Mouse (Mus musculus) midbrain, postnatal 0 days (tissue): ENCODE measurements at regions not wholly inside any gene's neighbourhood (a gene's known extent, or its start where the extent isn't known, plus 50 kb on each side); places are given as distances from the start of the nearest gene placed in this dataset.

Source experiments
- ATAC-seq: fragments of 200-750 bp; cut with Nextera tagmentation; 2 replicates; pipeline ENCODE4 v1.8.0; 2017; ENCODE audit warnings: moderate number of reproducible peaks, mild to moderate bottlenecking, moderate TSS enrichment, moderate library complexity; ENCODE audit not compliant: low FRiP score
- DNase-seq: peaks from one replicate; pipeline ENCODE4 v3.0.0-alpha.2; 2015; ENCODE audit warnings: low spot score
- H3K27ac ChIP-seq: fragments of 300-500 bp; sonication (generic); 2 replicates; pipeline ENCODE4 v1.5.1; 2014; ENCODE audit warnings: low read depth, mild to moderate bottlenecking, low read length, mixed read lengths
- H3K27me3 ChIP-seq: fragments of 300-500 bp; sonication (generic); 2 replicates; pipeline ENCODE4 v1.6.1; 2014; ENCODE audit warnings: low read length, control low read depth, mixed read lengths; ENCODE audit not compliant: insufficient read depth
- H3K36me3 ChIP-seq: fragments of 300-500 bp; sonication (generic); 2 replicates; pipeline ENCODE4 v1.6.1; 2014; ENCODE audit warnings: low read length, control low read depth, mixed read lengths; ENCODE audit not compliant: insufficient read depth
- H3K4me1 ChIP-seq: fragments of 300-500 bp; sonication (generic); 2 replicates; pipeline ENCODE4 v1.6.1; 2014; ENCODE audit warnings: mild to moderate bottlenecking, control low read depth, antibody characterized with exemption, low read length, mixed read lengths; ENCODE audit not compliant: insufficient read depth
- H3K4me2 ChIP-seq: fragments of 300-500 bp; sonication (generic); 2 replicates; pipeline ENCODE4 v1.6.1; 2014; ENCODE audit warnings: low read depth, mild to moderate bottlenecking, low read length, mixed read lengths; ENCODE audit not compliant: poor library complexity, severe bottlenecking
- H3K4me3 ChIP-seq: fragments of 300-500 bp; sonication (generic); 2 replicates; pipeline ENCODE4 v1.5.1; 2014; ENCODE audit warnings: low read depth, mild to moderate bottlenecking, low read length, moderate library complexity
- H3K9ac ChIP-seq: fragments of 300-500 bp; sonication (generic); replicated peaks from 2 replicates; pipeline ENCODE4 v1.6.1; 2014; ENCODE audit warnings: mild to moderate bottlenecking, low read length, moderate library complexity, mixed read lengths; ENCODE audit not compliant: poor library complexity, severe bottlenecking
- H3K9me3 ChIP-seq: fragments of 300-500 bp; sonication (generic); 2 replicates; pipeline ENCODE4 v1.6.1; 2016; ENCODE audit warnings: low read length, control low read depth
- CTCF ChIP-seq: IDR thresholded peaks from 2 replicates; pipeline ENCODE4 v1.5.1; 2016; ENCODE audit warnings: antibody characterized with exemption, mild to moderate bottlenecking
- WGBS: fragments of 180-500 bp; shearing (Covaris S2); extraction: QIAGEN DNeasy Blood & Tissue Kit; methylation state at CpG from one replicate; pipeline ENCODE4 v1.1.7; 2014; 5-methylcytosine and 5-hydroxymethylcytosine counted together

DNA sequence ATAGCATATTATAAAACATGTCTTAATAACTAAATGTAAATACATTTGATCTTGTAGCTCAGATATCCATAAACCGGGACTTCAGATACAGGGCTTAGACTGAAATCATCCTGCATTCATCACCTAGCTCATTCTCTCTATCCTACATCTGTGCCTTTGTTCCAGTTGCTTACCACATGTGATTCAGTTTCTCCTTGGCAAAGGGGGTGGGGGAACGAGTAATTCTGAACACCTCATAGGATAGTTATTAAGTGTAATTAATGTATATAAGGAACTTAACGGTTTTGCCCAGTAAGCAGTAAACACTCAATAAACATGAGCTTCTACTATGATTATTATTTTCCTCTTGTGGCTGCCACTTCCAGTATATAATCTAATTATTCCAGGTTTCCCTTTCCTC is 873.9 kb upstream of the Lcorl start:
- WGBS: 64% methylated on average over 3 of the region's 3 CpGs

DNA sequence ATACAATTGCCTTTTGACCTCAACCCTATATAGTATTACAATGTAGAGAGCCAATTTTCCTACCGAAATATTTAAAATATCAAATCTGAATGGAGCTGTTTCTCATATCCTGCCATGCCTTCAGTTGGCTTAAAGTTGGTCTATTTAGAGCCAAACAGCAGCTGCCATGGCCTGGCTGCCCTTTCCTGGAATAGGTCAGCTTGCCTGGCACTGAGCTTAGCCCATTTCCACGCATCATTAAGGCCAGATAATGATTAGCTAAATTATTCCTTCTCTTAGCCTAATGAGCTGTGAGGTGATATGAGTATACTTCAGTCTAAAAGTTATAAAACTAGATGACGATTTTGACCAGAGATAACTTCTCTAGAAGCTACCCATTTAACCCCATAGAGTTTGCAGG is 852.2 kb upstream of the Lcorl start:
- Histone ChIP-seq H3K9ac (no peak overlapping the region), H3K27me3 (no peaks in the 10 kb centered on the region), H3K4me3 (no peak overlapping the region), H3K9me3 (no peaks in the 10 kb centered on the region), H3K27ac (no peak overlapping the region), H3K4me1 (no peaks in the 10 kb centered on the region), H3K36me3 (no peaks in the 10 kb centered on the region), H3K4me2 (no peak overlapping the region)
- DNase-seq (no peak), ATAC-seq (no peak)
- WGBS: 78% methylated on average over 3 of the region's 3 CpGs
- no peak for TF ChIP-seq CTCF

More for the DNA sequence above, 873.9 kb upstream of the Lcorl start:
- ATAC-seq (no peak), DNase-seq (no peak)
- TF ChIP-seq CTCF: no peak
- no peak overlapping the region for H3K4me2 ChIP-seq
- no peaks in the 10 kb centered on the region for H3K36me3 ChIP-seq
- no peak overlapping the region for H3K9ac ChIP-seq
- H3K9me3 ChIP-seq: no peaks in the 10 kb centered on the region
- H3K27me3 ChIP-seq: no peaks in the 10 kb centered on the region
- no peaks in the 10 kb centered on the region for H3K4me1 ChIP-seq
- H3K4me3 ChIP-seq: no peak overlapping the region
- no peak overlapping the region for H3K27ac ChIP-seq

DNA sequence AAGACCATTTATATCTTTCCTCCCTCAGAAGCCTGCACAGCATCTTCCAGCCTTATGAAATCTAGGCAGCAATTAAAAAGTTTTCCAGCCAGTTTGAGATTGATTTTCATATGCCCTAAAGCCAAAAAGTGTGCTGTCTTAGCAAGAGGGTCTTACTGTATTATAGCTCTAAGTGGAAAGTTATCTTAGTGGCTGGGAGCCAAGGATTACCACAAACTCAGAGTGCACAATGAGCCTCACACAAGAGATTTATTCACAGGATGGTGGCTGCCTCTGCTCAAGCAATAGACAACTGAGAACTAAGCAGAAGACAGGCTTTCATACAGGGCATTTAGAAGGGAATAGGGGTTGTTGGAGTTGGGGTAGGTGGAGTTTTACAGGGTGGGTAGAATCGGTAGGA is 850.4 kb upstream of the Lcorl start:
- no peak for DNase-seq
- no peak overlapping the region for H3K4me2 ChIP-seq
- no peak overlapping the region for H3K27ac ChIP-seq
- no peak for ATAC-seq
- no peak overlapping the region for H3K9ac ChIP-seq
- no peaks in the 10 kb centered on the region for H3K9me3 ChIP-seq
- H3K36me3 ChIP-seq: no peaks in the 10 kb centered on the region
- no peak for TF ChIP-seq CTCF
- H3K27me3 ChIP-seq: no peaks in the 10 kb centered on the region
- H3K4me3 ChIP-seq: no peak overlapping the region
- 86% methylated on average over 1 of the region's 1 CpGs for WGBS
- no peaks in the 10 kb centered on the region for H3K4me1 ChIP-seq

DNA sequence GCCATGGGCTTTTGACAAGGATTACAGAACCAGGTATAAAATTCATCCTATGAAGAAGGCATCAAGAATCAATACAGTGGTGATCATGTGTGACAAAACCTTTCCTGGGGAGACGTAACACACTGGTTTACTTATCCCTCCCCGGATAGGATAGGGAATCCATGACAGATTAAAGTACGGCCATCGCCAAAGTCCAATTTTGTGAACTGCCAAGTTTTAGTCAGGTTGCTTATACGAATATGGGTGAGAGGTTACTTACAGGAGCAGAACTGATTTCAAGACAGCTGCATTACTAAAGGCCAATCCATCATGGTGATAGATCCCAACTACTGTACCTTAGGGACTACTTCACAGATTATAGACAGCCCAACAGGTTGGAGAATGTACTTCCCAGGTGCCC is 849.6 kb upstream of the Lcorl start:
- no peaks in the 10 kb centered on the region for H3K27me3 ChIP-seq
- no peaks in the 10 kb centered on the region for H3K9me3 ChIP-seq
- H3K4me1 ChIP-seq: no peaks in the 10 kb centered on the region
- H3K36me3 ChIP-seq: no peaks in the 10 kb centered on the region
- DNase-seq (no peak), ATAC-seq (no peak)
- no peak for TF ChIP-seq CTCF
- H3K27ac ChIP-seq: no peak overlapping the region
- H3K4me3 ChIP-seq: no peak overlapping the region
- H3K9ac ChIP-seq: no peak overlapping the region
- H3K4me2 ChIP-seq: no peak overlapping the region
- 97% methylated on average over 5 of the region's 5 CpGs for WGBS

DNA sequence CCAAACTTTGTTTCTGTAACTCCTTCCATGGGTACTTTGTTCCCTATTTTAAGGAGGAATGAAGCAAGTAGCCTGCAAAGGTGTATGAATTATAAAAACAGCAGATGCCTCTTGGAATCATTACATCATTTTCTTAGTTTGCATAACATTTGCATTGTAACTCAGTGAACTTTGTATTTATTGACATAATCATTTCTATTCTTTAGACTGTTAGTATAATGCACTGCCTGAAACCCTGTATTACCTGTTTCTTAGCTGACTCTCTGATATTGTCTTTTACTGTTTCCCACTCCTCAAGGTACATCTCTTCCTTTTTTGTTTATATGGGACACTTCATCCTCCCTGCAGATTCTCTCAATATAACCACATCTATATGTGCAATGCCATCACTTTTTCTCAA is 820.6 kb upstream of the Lcorl start:
- no peaks in the 10 kb centered on the region for H3K36me3 ChIP-seq
- no peaks in the 10 kb centered on the region for H3K4me1 ChIP-seq
- no peak overlapping the region for H3K4me2 ChIP-seq
- TF ChIP-seq CTCF: no peak
- no peaks in the 10 kb centered on the region for H3K9me3 ChIP-seq
- H3K9ac ChIP-seq: no peak overlapping the region
- ATAC-seq (no peak), DNase-seq (no peak)
- no peaks in the 10 kb centered on the region for H3K27me3 ChIP-seq
- no peak overlapping the region for H3K4me3 ChIP-seq
- H3K27ac ChIP-seq: no peak overlapping the region

DNA sequence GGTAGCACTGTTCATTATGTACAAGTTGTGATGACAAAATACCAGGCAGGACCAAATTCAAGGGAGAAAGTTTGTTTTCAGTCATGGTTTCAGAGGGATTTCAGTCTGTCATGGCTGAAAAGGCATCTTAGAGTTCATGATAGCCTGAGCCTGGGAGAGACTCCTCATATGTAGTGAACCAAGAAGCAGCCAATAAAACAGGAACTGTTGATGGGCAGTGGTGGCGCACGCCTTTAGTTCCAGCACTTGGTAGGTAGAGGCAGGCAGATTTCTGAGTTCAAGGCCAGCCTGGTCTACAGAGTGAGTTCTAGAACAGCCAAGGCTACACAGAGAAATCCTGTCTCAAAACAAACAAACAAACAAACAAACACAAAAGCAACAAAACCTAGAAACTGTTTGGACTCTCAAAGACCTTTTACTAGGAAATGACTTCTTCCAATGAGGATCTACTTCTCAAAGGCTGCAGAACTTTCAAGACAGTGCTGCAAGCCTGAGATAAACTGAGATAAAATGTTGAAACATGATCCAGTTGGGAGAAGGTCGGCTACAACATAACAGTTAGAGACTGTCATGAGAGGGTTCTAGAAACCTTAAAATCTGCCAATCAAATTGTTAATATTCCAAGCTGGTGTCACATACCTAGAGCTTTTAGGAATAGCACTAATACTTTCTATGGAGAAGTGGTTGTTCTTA is 817.5 kb upstream of the Lcorl start:
- H3K4me2 ChIP-seq: no peak overlapping the region
- DNase-seq (no peak), ATAC-seq (no peak)

More for the DNA sequence above, 817.5 kb upstream of the Lcorl start:
- no peak overlapping the region for H3K9ac ChIP-seq
- no peak overlapping the region for H3K4me3 ChIP-seq
- H3K9me3 ChIP-seq: no peaks in the 10 kb centered on the region
- no peak overlapping the region for H3K27ac ChIP-seq
- no peaks in the 10 kb centered on the region for H3K36me3 ChIP-seq
- H3K27me3 ChIP-seq: no peaks in the 10 kb centered on the region
- no peak for TF ChIP-seq CTCF
- H3K4me1 ChIP-seq: no peaks in the 10 kb centered on the region
- WGBS: 94% methylated on average over 3 of the region's 3 CpGs
